ENCODE assay signal across 23 mouse cellular contexts in the genomic region with DNA sequence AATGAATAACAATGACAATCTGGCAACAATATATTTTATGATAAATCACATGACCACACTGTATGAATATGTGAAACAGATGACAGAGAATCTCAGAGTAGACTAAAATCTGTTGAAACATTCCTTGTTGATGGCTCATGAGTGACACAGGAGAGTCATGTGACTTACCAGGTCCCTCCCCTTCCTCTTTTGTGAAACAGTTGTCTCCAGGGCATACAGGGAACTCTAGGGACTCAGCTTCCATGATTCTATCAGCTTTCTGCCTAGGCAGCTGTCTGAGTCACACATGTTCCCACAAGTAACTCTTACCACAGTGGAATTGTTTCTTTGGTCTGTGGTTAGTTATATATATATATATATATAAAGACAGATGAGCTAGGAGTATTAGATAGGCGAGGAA. TPM values are rescaled to one million over a fixed set of nuclear protein-coding genes. Genes with fewer than 3 reads are reported as not detected.
DNase-seq lines count a peak whose midpoint lies in the region; ATAC-seq and TF ChIP-seq lines count a peak whose summit lies in the region.
"Had no signal": no experiment of that assay in that cellular context is flagged by ENCODE, and none has a peak within 500 bp of the region (broad histone marks: within the 10 kb centered on the region; RNA-seq: fewer than 3 reads in every experiment).

No protein-coding gene starts in this region.

- no peak for ATAC-seq in monocyte, adult 5-6 weeks (replicated peaks; ENCODE audit: insufficient number of reproducible peaks, low FRiP score, low TSS enrichment, poor library complexity, severe bottlenecking)
- ATAC-seq: lung, postnatal 0 days had no signal

- no peak overlapping the region for H3ac ChIP-seq in myocyte (ENCODE audit: control insufficient read depth, insufficient read length)

- no peak for TF ChIP-seq POLR2A in embryonic fibroblast, embryonic 13.5 days (IDR thresholded peaks at IDR 0.05; ENCODE audit: low read depth, low read length)
- no peak for TF ChIP-seq POLR2A in myocyte (IDR thresholded peaks at IDR 0.05; ENCODE audit: insufficient read length, low read depth)
- no peak for TF ChIP-seq POLR2A in cerebellum, adult 2 months (IDR thresholded peaks at IDR 0.05; ENCODE audit: borderline replicate concordance, insufficient read depth, low read length)

- no peak for TF ChIP-seq CTCF in embryonic fibroblast, embryonic 13.5 days (IDR thresholded peaks at IDR 0.05; ENCODE audit: borderline replicate concordance, insufficient read depth, low read length)
- TF ChIP-seq CTCF in cerebellum, adult 2 months (IDR thresholded peaks at IDR 0.05; ENCODE audit: borderline replicate concordance, insufficient read depth, low read depth, low read length) = no peak

- DNase-seq in 416B (ENCODE audit: low read depth) = peak; percentile 51
- peak; percentile 30 for DNase-seq in Muller cell, postnatal 12 days (ENCODE audit: inconsistent ontology term)
- no peak for DNase-seq in cerebellum, adult 2 months
- DNase-seq in left cerebral cortex, postnatal 36 days (ENCODE audit: low spot score in 2 of 2) = no peak
- DNase-seq: cerebellum, adult 11-12 months; cerebellum, postnatal 14 days; heart, postnatal 4 days; kidney, adult 2 months; left cerebral cortex, postnatal 4 days; midbrain, embryonic 14.5 days; thymus, postnatal 25 days had no signal

- H3K4me1 ChIP-seq in embryonic fibroblast, embryonic 13.5 days (ENCODE audit: control insufficient read depth, insufficient read depth, low read length) = peaks cover 17% of the 10 kb centered on the region
- no peaks in the 10 kb centered on the region for H3K4me1 ChIP-seq in cerebellum, adult 2 months (ENCODE audit: control insufficient read depth, insufficient read depth, low read length)
- H3K4me1 ChIP-seq: hindbrain, embryonic 15.5 days; megakaryocyte, embryonic 14.5 days had no signal

- intact Hi-C loops in left cerebral cortex, postnatal 36 days (cut with DNase I) = no loop called here

- WGBS in cerebellum, adult 2 months = 100% methylated on average over 1 of the region's 1 CpGs

- no peaks in the 10 kb centered on the region for H3K27me3 ChIP-seq in myocyte (ENCODE audit: control insufficient read depth, insufficient read depth, insufficient read length)
- H3K27me3 ChIP-seq in cerebellum, adult 2 months (ENCODE audit: control insufficient read depth, insufficient read depth, low read length) = no peaks in the 10 kb centered on the region
- H3K27me3 ChIP-seq: embryonic facial prominence, embryonic 13.5 days; hindbrain, embryonic 15.5 days had no signal

- peak overlapping the region; percentile 95 for H3K27ac ChIP-seq in embryonic fibroblast, embryonic 13.5 days (ENCODE audit: insufficient read depth, low read length)
- H3K27ac ChIP-seq in cerebellum, adult 2 months (ENCODE audit: insufficient read depth, low read length) = no peak overlapping the region
- H3K27ac ChIP-seq: embryonic facial prominence, embryonic 13.5 days; heart, embryonic 10.5 days; hindbrain, embryonic 15.5 days; kidney, postnatal 0 days; left cerebral cortex, adult 2 months had no signal

- H3K4me2 ChIP-seq in myocyte (ENCODE audit: low read depth) = peak overlapping the region; percentile 62
- H3K4me2 ChIP-seq: embryonic facial prominence, embryonic 13.5 days; hindbrain, embryonic 15.5 days had no signal

- H3K79me2 ChIP-seq in myocyte (ENCODE audit: control insufficient read depth, insufficient read depth) = no peaks in the 10 kb centered on the region

- no peaks in the 10 kb centered on the region for H3K36me3 ChIP-seq in myocyte (ENCODE audit: control insufficient read depth, insufficient read depth)
- H3K36me3 ChIP-seq: embryonic facial prominence, embryonic 13.5 days; heart, embryonic 10.5 days; hindbrain, embryonic 15.5 days had no signal

- no peak overlapping the region for H3K4me3 ChIP-seq in embryonic fibroblast, embryonic 13.5 days (ENCODE audit: insufficient read depth, low read length)
- no peak overlapping the region for H3K4me3 ChIP-seq in myocyte
- no peak overlapping the region for H3K4me3 ChIP-seq in cerebellum, adult 2 months (replicated peaks; ENCODE audit: insufficient read depth, low read depth, low read length)
- H3K4me3 ChIP-seq: embryonic facial prominence, embryonic 13.5 days; heart, embryonic 10.5 days; hindbrain, embryonic 15.5 days; left cerebral cortex, adult 2 months; megakaryocyte, embryonic 14.5 days had no signal

TF ChIP-seq in myocyte, 11 proteins besides CTCF, POLR2A, EP300 and RAD21:
- TF ChIP-seq MYOD1 (IDR thresholded peaks at IDR 0.05; ENCODE audit: control insufficient read depth in 1 of 3, insufficient read length in 2 of 3, low read depth in 2 of 3) (peak; percentile 22 to 77 (median 70)), MAX (IDR thresholded peaks at IDR 0.05; ENCODE audit: low read depth) (no peak), USF1 (IDR thresholded peaks at IDR 0.05; ENCODE audit: low read depth) (peak; percentile 97), TCF12 (IDR thresholded peaks at IDR 0.05; ENCODE audit: insufficient read depth, poor library complexity, severe bottlenecking) (peak; percentile 35), CEBPB (IDR thresholded peaks at IDR 0.05; ENCODE audit: insufficient read depth, poor library complexity, severe bottlenecking) (peak; percentile 18; the same call in 1 of the 2 replicates), MYOG (IDR thresholded peaks at IDR 0.05; ENCODE audit: control insufficient read depth in 1 of 3, insufficient read depth in 1 of 3, insufficient read length in 2 of 3, low read depth in 2 of 3) (peak in 2 of 3 experiments; percentile 48 to 54), SRF (IDR thresholded peaks at IDR 0.05; ENCODE audit: control insufficient read depth, insufficient read length, low read depth) (no peak)

RNA-seq across cellular contexts. Expression of gene Camk1g, which starts 30.2 kb away (rescaled TPM):
- polyA plus RNA-seq in embryonic fibroblast, embryonic 13.5 days (2011; ENCODE audit: insufficient read length, low read depth, missing spikeins) = not detected in 2 replicates
- 4.1 TPM for polyA plus RNA-seq in myocyte (2012; fragmentation: generic; extraction: Trizol)
- 23.4 and 26.4 TPM in 2 replicates for polyA plus RNA-seq in cerebellum, adult 2 months (2012; rRNA removed)
- 10 to 100 TPM; 32.4 to 47.1 TPM for total RNA-seq in left cerebral cortex, postnatal 36 days (2021)
- not detected in 3 replicates for total RNA-seq in monocyte, adult 5-6 weeks (2017)
- total RNA-seq: liver, adult 2 months; MEL had no signal
- polyA plus RNA-seq: liver, adult 2 months had no signal

Comparison
In these comparisons a context has a peak if more than half of its experiments do, and no peak if none do; other contexts are left out.
1. DNase-seq: peak in 416B (single experiment) and Muller cell, postnatal 12 days (single experiment); none in cerebellum, adult 2 months (0 of 2) and left cerebral cortex, postnatal 36 days (0 of 2).